Mouse (Mus musculus): ENCODE measurements around the gene Arhgap19.

The Arhgap19 gene

DNA sequence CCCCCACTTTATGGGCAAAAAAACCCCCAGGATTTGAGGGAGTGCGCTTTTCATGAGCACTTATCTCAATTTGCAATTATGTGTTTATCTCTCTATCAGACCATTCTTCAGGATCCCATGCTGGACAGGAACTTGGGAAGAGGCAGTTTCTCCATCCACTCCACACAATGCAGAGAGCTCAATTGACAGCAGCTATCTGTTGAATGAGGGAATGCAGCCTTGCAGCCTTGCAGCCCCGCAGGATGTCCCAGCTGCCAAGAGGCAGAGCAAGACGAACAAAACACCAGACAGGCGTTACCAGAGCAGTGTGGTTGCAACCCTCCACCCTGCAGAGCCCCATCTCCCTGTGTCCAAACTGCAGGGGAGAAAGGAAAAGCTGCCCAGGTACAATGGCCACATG is 63.0 kb downstream of the Arhgap19 start:
- DNase-seq (ENCODE audit: low spot score) = no peak

DNA sequence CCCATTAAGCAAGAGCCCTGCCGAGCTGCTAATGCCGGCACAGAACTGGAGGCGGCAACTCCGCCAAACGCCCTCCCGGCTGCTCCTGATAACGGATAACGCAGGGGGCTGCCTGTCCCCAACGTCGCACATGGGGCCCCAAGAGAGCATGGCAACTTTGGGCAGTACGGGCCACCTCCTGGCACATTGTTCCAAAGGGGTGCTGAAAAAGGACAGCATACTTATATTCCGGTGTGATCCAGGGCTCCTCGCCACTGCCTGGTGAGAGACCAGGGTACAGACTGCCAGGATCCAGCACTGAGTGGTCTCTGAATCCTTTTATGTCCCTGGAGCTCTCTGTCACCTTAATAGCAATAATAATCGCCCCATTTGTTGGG is 63.4 kb downstream of the Arhgap19 start:
- DNase-seq (ENCODE audit: low spot score) = no peak

DNA sequence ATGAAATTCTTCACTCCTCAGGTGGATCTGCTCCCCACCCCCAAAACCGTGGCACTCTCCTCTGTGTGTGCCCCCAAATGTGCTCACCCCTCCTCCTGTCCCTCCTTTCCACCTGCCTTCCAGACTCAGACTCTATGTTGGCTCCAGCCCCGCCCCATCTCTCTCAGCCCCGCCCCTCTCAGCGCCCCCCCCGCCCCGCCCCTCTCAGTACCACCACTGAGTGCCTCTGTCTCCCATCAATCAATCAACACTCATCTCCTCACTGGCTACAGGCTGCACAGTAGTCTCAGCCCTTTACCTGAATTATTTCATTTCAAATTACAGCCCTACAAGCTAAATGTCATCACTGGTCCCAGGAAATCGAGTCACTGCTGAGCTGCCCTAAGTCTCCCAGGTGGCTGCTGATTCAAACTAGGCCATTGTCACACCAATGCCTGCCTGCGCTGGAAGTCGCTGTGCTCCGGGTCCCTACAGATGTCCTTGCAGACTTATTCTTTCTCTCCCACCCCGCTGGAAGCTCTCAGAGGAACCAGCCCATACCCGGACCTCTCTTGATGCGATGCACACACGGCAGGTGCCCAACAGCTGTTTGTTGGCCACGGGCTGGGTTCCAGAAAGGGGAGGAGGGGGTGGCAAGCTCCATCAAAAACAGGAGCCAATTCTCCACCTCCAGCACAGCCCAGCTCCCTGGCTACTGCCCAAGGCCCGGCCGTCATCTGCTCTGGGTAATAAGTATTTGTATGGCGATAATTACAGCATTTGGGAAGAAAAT is 64.0 kb downstream of the Arhgap19 start:
- no peak for DNase-seq (ENCODE audit: low spot score)

DNA sequence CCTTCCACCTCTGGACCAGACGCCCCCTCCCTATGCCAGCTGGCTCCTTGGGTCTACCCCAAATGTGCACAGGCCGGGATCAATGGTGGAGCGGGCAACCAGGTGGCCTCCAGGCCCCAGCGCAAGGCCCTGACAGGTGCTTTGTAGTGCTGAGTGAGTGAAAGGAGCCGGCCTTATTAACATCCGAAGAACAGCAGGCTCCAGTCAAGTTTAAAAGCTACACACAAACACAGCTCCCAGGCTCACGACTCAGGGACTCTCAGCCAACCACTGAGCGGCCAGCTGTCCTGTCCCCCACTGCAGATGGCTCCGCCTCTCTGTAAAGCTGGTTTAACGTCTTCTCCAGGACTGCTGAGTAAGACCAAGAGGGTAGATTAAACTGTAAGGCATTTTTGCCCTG is 67.2 kb downstream of the Arhgap19 start:
- DNase-seq (ENCODE audit: low spot score) = no peak

DNA sequence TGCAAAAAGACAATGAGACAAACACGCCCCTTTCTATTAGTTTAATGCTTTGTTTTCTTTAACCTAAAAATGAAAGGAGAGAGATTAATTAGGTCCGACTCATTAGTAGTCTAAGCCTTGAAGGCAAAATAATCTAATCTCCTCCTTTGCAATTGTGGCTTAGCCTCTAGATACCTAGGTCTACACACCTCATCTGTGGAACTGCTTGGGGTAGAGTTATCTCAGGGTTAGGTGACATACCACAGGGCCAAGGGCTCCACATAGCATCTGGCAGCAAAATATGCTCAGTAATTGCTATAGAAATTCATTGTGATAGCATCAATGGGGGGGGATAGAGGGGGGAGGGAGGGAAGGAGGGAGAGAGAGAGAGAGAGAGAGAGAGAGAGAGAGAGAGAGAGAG is 76.4 kb downstream of the Arhgap19 start:
- no peak for DNase-seq (ENCODE audit: low spot score)

DNA sequence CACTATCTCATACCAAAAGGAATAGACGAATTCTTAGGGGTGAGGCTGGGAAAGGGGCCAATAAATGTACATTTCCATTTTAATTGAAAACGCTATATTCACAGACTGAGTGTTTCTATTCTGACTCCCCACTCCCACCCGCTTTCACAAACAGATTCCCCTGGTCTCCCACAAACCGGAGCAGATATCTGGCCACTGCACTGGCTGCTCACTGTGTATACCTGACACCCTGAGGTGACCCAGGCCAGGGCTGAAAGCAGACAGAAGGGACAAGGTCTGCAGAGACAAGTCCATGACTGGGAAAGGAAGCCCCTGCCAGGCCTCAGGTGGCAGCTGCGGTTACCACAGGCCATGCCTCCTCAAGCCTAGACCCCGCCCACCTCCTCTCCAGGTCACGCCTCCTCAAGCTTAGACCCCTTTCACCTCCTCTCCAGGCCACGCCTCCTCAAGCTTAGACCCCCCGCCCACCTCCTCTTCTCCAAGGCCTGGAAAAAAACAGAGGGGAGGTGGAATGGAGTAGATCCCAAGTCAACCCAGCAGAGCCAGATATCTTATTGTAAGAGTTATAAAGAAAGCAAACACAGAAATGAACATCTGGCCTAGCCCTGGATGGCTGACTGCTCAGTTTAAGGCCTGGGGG is 76.9 kb downstream of the Arhgap19 start:
- no peak for DNase-seq (ENCODE audit: low spot score)

DNA sequence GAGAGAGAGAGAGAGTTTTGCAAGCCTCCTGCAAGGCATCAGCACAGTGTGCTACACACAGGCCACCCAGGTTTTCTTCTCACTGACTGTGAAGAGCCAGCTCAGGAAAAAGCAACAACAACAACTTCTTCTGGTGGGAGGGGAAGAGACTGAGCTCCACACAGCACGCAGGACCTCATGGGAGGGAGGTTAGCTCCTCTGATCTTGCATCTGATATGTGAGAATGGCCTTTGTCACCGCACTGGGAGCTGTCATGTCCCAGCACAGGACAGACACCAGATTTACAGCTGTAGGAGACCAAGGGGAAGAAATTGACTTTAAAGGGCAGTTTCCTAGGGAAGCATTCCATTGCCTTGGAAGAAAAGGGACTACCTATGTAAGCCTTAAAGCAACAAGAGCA is 78.5 kb downstream of the Arhgap19 start:
- DNase-seq (ENCODE audit: low spot score) = no peak

DNA sequence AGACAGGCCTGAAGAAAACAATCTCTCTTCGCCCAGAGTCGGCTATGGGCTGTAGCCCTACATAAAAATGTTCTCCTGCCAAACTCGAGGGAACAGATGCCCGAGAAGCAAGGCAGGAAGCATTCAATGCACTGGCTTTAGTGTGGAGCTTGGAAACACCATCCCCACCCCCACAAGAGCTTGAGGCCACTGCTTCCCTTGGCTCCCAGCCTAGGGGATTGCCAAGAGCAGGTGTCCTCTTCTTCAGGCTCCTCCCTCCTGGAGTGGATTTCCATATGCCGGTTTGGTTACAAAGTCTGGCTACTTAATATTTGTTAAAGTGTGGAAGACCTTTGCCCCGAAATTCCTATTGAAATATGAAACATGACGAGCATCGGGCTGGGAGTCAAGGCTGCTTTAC is 82.4 kb downstream of the Arhgap19 start:
- DNase-seq (ENCODE audit: low spot score) = no peak

All from urinary bladder, postnatal 10 days (tissue).